Mouse (Mus musculus) stomach, postnatal 0 days (tissue): ENCODE results near the gene Rogdi.

Source experiments
- CTCF ChIP-seq: IDR thresholded peaks from 2 replicates; pipeline ENCODE4 v1.5.1; 2016; ENCODE audit warnings: antibody characterized with exemption, low read depth, mild to moderate bottlenecking, moderate library complexity
- EP300 ChIP-seq: optimal IDR thresholded peaks from 2 replicates; pipeline ENCODE3; 2016; ENCODE audit warnings: antibody characterized with exemption

DNA sequence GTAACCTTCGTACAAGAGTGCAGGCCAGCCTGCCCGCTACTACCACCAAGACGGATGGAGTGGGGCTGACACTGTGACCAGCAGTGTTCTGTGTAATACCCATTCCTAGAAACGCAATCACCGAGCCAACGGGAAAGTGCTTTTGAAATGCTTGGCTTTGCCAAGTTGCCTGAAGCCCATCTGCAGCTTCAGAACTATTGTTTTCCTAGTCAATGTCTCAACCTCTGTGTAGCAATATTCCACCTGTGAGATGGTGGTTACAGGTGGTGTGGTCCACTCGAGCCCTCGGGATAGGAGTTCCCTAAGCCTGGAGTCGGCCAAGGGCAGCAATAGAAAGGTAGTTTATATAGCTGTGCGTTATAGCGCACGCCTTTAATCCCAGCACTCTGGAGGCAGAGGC, 28.6 kb downstream of the Rogdi start:
- TF ChIP-seq CTCF (no peak), EP300 (no peak)
